Mouse (Mus musculus) effector memory CD4-positive, alpha-beta T cell, adult 7 months (primary cell): ENCODE measurements around the gene Ddb2. TPM values are rescaled to one million over a fixed set of nuclear protein-coding genes. Genes with fewer than 3 reads are reported as not detected.

Experiments
- polyA plus RNA-seq: library from polyadenylated mRNA; unstranded; fragments of 100-300 nt; shearing (Covaris generic); gene quantifications from one replicate; pipeline ENCODE4 v1.2.1, GENCODE M21; 2017

Ddb2 gene
- 84.5 TPM for polyA plus RNA-seq

DNA sequence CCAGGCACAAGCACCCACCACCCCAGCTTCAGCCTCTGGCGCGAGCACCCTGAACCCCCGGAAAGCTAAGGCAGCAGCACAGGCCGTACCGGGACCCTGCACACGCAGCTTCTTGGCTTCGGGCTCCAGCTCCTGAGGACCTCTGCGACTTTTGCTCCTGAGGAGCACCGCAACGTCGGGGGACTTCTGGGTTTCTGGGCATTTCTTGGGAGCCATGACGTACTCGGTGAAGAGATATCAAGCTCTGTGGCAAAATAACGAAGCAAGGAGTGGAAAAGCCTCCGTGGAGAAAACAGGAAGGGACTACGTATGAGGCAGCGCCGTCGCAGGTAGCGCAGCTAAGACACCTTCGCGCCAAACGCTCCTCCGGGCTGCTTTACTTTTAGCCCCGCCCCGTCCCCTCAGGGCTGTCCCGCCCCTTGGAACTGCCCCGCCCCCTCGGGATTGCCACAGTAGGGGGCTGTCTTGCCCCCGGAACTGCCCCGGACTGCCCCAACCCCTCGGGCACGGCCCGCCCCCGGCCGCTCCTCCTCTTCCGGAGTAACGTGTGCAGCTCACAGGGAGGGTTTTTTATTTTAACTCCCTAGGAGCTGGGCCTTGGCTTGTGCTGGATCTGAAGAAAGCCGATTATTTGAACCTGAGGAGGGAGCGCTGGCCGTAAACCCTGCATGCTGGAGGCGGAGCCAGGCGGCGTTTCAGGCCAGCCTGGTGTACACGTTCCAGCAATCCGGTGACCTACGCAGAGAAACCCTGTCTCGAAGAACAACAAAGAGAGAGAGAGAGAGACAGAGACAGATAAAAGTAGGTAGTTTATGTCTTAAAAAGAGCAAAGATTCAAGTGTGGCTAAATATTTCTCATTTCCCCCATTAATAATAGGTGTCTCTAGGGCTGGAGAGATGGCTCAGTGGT lies at the start of gene Ddb2:
Ddb2 (minus strand) TSS at position 382 of the 910 bp plus-strand sequence.

DNA sequence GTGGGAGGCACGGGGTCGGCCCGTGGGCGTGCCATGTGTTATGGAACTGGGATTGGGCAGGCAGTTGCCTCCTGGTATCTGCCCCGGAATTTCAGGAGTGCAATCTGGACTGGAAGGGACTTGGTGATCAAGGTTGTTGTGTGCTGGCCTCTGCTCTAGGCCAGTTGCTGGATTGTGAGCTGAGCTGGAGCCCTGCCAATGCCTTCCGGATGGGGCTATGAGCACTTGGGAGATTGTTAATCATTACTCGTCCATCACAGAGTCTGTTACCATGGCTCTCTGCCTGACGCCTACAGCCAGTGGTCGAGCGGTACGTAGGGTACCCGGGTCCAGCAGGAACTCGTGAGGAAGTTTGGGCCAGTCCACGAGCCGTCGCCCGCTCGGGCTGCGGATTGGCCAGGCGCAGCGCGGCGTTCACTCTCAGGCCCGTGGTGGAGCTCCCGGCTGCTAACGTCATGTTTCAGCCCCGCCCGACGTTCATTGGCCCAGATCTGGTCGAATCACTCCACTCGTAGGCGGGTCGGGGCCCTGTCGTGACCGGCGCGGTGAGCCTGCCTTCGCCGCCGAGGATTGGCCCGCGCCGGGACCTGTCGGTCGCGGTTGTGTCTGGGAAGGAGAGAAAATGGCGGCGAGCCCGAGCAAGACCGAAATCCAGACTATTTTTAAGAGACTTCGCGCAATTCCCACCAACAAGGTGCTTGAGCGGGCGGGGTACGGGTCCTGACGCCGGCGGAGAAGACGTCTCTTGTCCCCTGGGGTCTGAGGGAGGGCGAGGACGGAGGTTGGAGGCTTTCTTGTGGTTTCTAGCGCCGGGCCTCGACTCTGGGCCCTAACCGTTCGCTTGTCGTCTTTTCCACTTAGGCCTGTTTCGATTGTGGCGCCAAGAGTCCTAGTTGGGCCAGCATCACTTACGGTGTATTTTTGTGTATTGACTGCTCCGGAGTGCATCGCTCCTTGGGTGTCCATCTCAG lies 28.2 kb upstream of the Ddb2 start, which contains the start of gene Arfgap2:
Arfgap2 (plus strand) TSS at position 264 of the 971 bp plus-strand sequence.

DNA sequence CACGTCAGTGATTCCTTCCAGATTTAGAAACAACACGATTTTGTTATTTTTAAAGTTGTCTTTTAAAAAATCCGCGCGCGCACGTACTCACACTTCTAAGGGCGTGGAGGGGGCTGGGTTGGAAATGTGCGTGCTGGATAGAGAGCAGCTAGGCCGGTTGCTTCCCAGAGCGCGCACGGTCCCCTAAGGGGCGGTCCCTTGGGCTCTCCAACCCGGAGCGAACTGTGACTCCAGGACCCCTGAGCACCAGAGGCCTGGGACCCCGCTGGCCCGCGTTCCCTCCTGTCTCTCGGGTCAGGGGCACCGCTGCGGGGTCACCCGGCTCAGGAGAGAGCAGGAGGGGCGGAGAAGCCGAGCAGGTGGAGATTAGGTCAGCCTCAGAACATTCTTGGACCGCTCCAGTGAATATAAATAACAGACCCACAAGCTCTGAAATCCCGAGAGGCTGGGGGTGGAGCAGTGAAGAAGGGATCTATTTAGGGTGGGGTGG lies 18.9 kb upstream of the Ddb2 start, which contains the start of gene Pacsin3:
Pacsin3 (plus strand) TSS at position 294 of the 490 bp plus-strand sequence.

DNA sequence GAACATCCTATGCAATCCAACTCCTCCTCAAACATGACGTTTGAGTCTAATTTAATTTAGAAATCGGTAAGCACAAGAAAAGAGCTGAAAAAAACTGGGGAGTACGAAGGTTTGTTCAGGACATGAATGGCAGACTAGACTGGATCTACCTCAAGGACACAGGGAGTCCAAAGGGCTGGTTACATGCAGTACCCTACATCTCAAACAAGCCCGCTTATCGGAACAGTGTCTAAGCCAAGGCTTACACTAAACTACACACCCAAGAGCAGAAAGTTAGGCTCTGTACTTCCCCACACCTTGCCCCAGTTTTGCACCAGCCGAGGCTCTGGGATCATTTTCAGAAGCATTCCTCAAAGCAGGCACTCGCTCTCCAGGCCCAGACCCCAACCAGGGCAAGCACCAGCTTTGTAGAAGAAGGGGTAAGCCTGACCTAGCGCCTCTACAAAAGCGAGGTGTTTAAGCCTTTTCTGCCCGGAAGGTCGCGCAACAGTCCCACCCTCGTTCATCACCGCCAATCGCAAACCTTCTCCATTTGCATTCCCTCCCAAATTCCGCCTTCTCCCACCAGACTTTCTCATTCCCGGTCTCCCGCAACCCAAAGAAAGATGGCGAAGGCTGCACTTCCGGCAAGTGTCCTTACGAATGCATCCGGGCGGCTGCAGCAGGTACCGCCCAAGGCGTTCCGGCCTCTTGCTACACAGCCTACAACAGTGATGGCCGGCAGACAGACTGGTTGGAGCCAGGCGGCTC lies 34.4 kb downstream of the Ddb2 start, which contains the start of the genes Nr1h3 and Acp2:
Nr1h3 (minus strand) TSS at position 613 of the 750 bp plus-strand sequence.
Acp2 (plus strand) TSS at position 664 of the 750 bp plus-strand sequence.

DNA sequence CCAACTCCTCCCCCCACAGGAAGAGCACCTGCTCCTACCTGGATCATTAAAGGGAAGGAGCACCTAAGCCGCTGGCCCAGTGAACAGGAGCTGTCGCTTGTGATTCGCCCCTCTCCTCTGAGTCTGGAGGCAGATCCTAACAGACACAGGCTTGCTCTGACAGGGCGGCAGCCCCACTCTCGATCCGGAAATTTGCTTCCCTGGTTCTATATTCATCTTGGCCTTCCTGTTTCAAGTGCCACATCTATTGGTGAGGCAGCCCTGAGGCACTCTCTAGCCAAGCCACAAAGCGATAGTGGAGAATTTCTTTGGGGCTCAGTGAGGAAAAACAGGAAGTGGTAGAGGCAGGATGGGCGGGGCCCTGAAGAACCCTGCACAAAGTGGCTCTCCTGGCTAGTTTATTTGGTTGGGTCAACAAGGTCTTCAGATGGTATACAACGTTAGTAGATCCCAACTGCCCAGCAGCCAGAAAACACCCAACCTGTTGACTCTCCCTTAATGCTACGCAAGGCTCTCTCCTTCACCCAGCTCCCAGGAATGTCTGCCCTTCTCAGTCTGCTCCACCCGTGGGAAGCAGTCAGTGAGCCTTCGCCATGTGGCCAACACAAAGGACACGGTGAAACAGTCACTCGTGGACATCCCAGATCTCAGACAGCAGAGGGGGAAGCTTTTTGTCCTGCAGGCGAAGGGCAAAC lies 52.9 kb downstream of the Ddb2 start, which contains the start of gene Madd:
Madd (minus strand) TSS at position 127 of the 695 bp plus-strand sequence.

Other genes with a start within 250 kb of the Ddb2 start
- gene Rapsn, start 201.4 kb downstream of the Ddb2 start, polyA plus RNA-seq, result 0.39 TPM
- gene Psmc3, start 183.0 kb downstream of the Ddb2 start, polyA plus RNA-seq, result 158 TPM
- gene Slc39a13, start 166.6 kb downstream of the Ddb2 start, polyA plus RNA-seq, result 27.4 TPM
- gene Spi1, start 154.6 kb downstream of the Ddb2 start, polyA plus RNA-seq, result 1.4 TPM
- 0.12 TPM for gene Mybpc3, start 118.8 kb downstream of the Ddb2 start, polyA plus RNA-seq
- gene Madd, start 53.1 kb downstream of the Ddb2 start, polyA plus RNA-seq, result 227 TPM
- gene Nr1h3, start 34.1 kb downstream of the Ddb2 start, polyA plus RNA-seq, result 0.63 TPM
- 6.3 TPM for gene Acp2, start 34.1 kb downstream of the Ddb2 start, polyA plus RNA-seq
- 3.8 TPM for gene Pacsin3, start 19.0 kb upstream of the Ddb2 start, polyA plus RNA-seq
- gene Arfgap2, start 28.0 kb upstream of the Ddb2 start, polyA plus RNA-seq, result 85.0 TPM
- gene 1110051M20Rik, start 207.7 kb upstream of the Ddb2 start, polyA plus RNA-seq, result 16.4 TPM
- 0.35 TPM for gene Lrp4, start 220.5 kb upstream of the Ddb2 start, polyA plus RNA-seq